Mouse (Mus musculus): ENCODE data around the gene Ackr1.

DNA sequence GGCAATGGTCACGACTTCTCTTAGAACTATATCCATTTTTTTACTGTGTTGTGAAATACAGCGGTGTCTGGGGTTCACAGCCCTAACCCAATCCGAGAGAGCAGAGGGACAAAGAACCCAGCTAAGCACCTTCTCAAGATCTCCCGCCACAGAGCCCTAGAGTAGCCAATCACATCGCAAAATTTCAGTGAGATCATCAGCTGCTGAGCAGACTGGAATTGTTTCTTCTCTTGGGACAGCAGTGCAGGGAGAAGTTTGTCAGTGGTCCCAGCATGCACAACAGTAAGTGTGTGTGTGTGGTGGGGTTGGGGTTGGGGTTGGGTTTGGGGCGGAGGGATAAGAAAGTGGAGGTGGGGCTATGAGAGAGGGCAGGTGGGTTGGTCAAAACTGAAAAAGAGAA, 16.4 kb upstream of the Ackr1 start:
- no peak for TF ChIP-seq CTCF (IDR thresholded peaks at IDR 0.05; ENCODE audit: low read depth, low read length)
- no peak for TF ChIP-seq POLR2A (IDR thresholded peaks at IDR 0.05; ENCODE audit: extremely low read depth, insufficient read depth, low read length)
